Mouse (Mus musculus) liver, embryonic 14.5 days (tissue): ENCODE measurements around the gene Tph1.

Experiments
- CTCF ChIP-seq: IDR thresholded peaks from 2 replicates; pipeline ENCODE4 v1.5.1; 2016; ENCODE audit warnings: antibody characterized with exemption, low read depth, control low read depth
- EP300 ChIP-seq: IDR thresholded peaks from 2 replicates; pipeline ENCODE4 v1.6.1; 2016; ENCODE audit warnings: antibody characterized with exemption, low read depth

GRCm38 (mm10) chr7:46719526-46719925 is 47.2 kb upstream of the Tph1 start:
- TF ChIP-seq CTCF (no peak), EP300 (no peak)
